ENCODE assay signal across 41 mouse cellular contexts in the genomic region with DNA sequence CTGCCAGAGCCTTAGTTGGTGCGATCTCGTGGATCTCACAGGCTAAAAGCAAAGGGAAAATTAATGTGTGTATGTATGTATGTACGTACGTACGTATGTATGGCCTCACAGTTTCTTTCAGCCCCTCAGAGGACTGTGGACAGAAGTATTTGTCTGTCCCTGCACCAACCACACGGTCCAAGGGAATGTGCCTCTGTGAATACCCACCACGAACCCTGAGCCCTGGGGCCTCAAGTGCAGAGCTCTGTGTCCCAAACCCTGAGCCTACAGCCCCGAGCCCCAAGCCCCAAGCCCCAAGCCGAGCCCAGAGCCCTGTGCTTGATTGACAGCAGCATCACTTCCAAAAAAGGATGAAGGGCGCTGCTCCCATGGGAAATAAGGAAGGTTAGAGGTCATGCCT. TPM values are rescaled to one million over a fixed set of nuclear protein-coding genes. Genes with fewer than 3 reads are reported as not detected.
"Had no signal": no experiment of that assay in that cellular context is flagged by ENCODE, and none has a peak within 500 bp of the region (broad histone marks: within the 10 kb centered on the region; RNA-seq: fewer than 3 reads in every experiment).

No protein-coding gene starts in this region.

- H3K27me3 ChIP-seq: heart, embryonic 13.5 days; heart, embryonic 15.5 days; hindbrain, embryonic 13.5 days; hindbrain, embryonic 15.5 days; kidney, embryonic 15.5 days; limb, embryonic 13.5 days; limb, embryonic 15.5 days; liver, embryonic 13.5 days had no signal

- H3K36me3 ChIP-seq: heart, embryonic 13.5 days; heart, embryonic 15.5 days; hindbrain, embryonic 13.5 days; hindbrain, embryonic 15.5 days; kidney, embryonic 15.5 days; limb, embryonic 13.5 days; limb, embryonic 15.5 days; liver, embryonic 13.5 days had no signal

- H3K4me1 ChIP-seq: heart, embryonic 13.5 days; heart, embryonic 15.5 days; hindbrain, embryonic 13.5 days; hindbrain, embryonic 15.5 days; kidney, embryonic 15.5 days; limb, embryonic 13.5 days; limb, embryonic 15.5 days had no signal

- H3K4me3 ChIP-seq: heart, embryonic 13.5 days; heart, embryonic 15.5 days; hindbrain, embryonic 13.5 days; hindbrain, embryonic 15.5 days; kidney, embryonic 15.5 days; limb, embryonic 13.5 days; limb, embryonic 15.5 days; liver, embryonic 13.5 days had no signal

- ATAC-seq: forebrain, postnatal 0 days; hindbrain, postnatal 0 days; intestine, embryonic 16.5 days had no signal

- DNase-seq: forebrain, postnatal 0 days; gastrocnemius, postnatal 14 days; gastrocnemius, postnatal 36 days; heart, postnatal 14 days; heart, postnatal 36 days; kidney, adult 11 months; kidney, adult 2 months; kidney, adult 9 months; kidney, postnatal 14 days; kidney, postnatal 36 days; layer of hippocampus, adult 9-11 months; layer of hippocampus, postnatal 36 days; left cerebral cortex, postnatal 4 days; liver, embryonic 13.5 days had no signal

- H3K9me3 ChIP-seq: heart, embryonic 13.5 days; heart, embryonic 15.5 days; hindbrain, embryonic 13.5 days; hindbrain, embryonic 15.5 days; kidney, embryonic 15.5 days; limb, embryonic 13.5 days; limb, embryonic 15.5 days; liver, embryonic 13.5 days had no signal

- H3K9ac ChIP-seq: forebrain, postnatal 0 days; heart, embryonic 13.5 days; heart, embryonic 15.5 days; hindbrain, embryonic 13.5 days; hindbrain, embryonic 15.5 days; kidney, embryonic 15.5 days; limb, embryonic 13.5 days; limb, embryonic 15.5 days; liver, embryonic 13.5 days had no signal

- H3K4me2 ChIP-seq: heart, embryonic 11.5 days; heart, embryonic 13.5 days; heart, embryonic 15.5 days; hindbrain, embryonic 13.5 days; hindbrain, embryonic 15.5 days; kidney, embryonic 15.5 days; limb, embryonic 13.5 days; limb, embryonic 15.5 days had no signal

- H3K27ac ChIP-seq: heart, embryonic 13.5 days; heart, embryonic 15.5 days; hindbrain, embryonic 13.5 days; hindbrain, embryonic 15.5 days; hindbrain, postnatal 0 days; kidney, embryonic 15.5 days; kidney, postnatal 0 days; limb, embryonic 13.5 days; limb, embryonic 15.5 days had no signal

RNA-seq across cellular contexts. Expression of a gene that starts 1.0 kb away (rescaled TPM):
- total RNA-seq: forebrain, postnatal 0 days; gastrocnemius, adult 18-20 months; gastrocnemius, adult 8-10 months; gastrocnemius, postnatal 14 days; gastrocnemius, postnatal 36 days; heart, adult 8-10 months; heart, postnatal 14 days; heart, postnatal 36 days; hematopoietic stem cell, adult 5-6 weeks; hindbrain, postnatal 0 days; layer of hippocampus, adult 18-20 months; layer of hippocampus, adult 8-10 months; layer of hippocampus, postnatal 14 days; layer of hippocampus, postnatal 36 days; left cerebral cortex, adult 18-20 months; left cerebral cortex, adult 8-10 months; left cerebral cortex, postnatal 10 days; left cerebral cortex, postnatal 25 days; left cerebral cortex, postnatal 4 days had no signal
- polyA plus RNA-seq: forebrain, postnatal 0 days; heart, postnatal 0 days; hindbrain, embryonic 11.5 days; hindbrain, embryonic 13.5 days; hindbrain, postnatal 0 days; large intestine, adult 2 months had no signal

RNA-seq across cellular contexts. Expression of a gene that starts 17.9 kb away (rescaled TPM):
- total RNA-seq: forebrain, postnatal 0 days; gastrocnemius, adult 18-20 months; gastrocnemius, adult 8-10 months; gastrocnemius, postnatal 14 days; gastrocnemius, postnatal 36 days; heart, adult 8-10 months; heart, postnatal 14 days; heart, postnatal 36 days; hematopoietic stem cell, adult 5-6 weeks; hindbrain, postnatal 0 days; layer of hippocampus, adult 18-20 months; layer of hippocampus, adult 8-10 months; layer of hippocampus, postnatal 14 days; layer of hippocampus, postnatal 36 days; left cerebral cortex, adult 18-20 months; left cerebral cortex, adult 8-10 months; left cerebral cortex, postnatal 10 days; left cerebral cortex, postnatal 25 days; left cerebral cortex, postnatal 4 days had no signal
- polyA plus RNA-seq: forebrain, postnatal 0 days; heart, embryonic 11.5 days; heart, embryonic 13.5 days; heart, embryonic 15.5 days; heart, postnatal 0 days; hindbrain, embryonic 11.5 days; hindbrain, embryonic 13.5 days; hindbrain, embryonic 15.5 days; hindbrain, postnatal 0 days; kidney, adult 2 months; kidney, embryonic 15.5 days; kidney, postnatal 0 days; limb, embryonic 11.5 days; limb, embryonic 13.5 days; limb, embryonic 15.5 days had no signal

RNA-seq across cellular contexts. Expression of a gene that starts 26.7 kb away (rescaled TPM):
- total RNA-seq: forebrain, postnatal 0 days; gastrocnemius, adult 8-10 months; gastrocnemius, postnatal 14 days; gastrocnemius, postnatal 36 days; heart, adult 8-10 months; heart, postnatal 14 days; heart, postnatal 36 days; hematopoietic stem cell, adult 5-6 weeks; hindbrain, postnatal 0 days; layer of hippocampus, adult 18-20 months; layer of hippocampus, postnatal 36 days; left cerebral cortex, adult 18-20 months; left cerebral cortex, adult 8-10 months; left cerebral cortex, postnatal 10 days; left cerebral cortex, postnatal 25 days; left cerebral cortex, postnatal 4 days had no signal
- polyA plus RNA-seq: gonadal fat pad, adult 2 months; heart, embryonic 15.5 days; heart, postnatal 0 days; hindbrain, embryonic 13.5 days; limb, embryonic 13.5 days had no signal

RNA-seq across cellular contexts. Expression of a gene that starts 37.3 kb away (rescaled TPM):
- total RNA-seq: forebrain, postnatal 0 days; gastrocnemius, adult 18-20 months; gastrocnemius, adult 8-10 months; gastrocnemius, postnatal 14 days; gastrocnemius, postnatal 36 days; heart, adult 8-10 months; heart, postnatal 14 days; heart, postnatal 36 days; hematopoietic stem cell, adult 5-6 weeks; hindbrain, postnatal 0 days; layer of hippocampus, adult 18-20 months; layer of hippocampus, adult 8-10 months; layer of hippocampus, postnatal 14 days; layer of hippocampus, postnatal 36 days; left cerebral cortex, adult 18-20 months; left cerebral cortex, adult 8-10 months; left cerebral cortex, postnatal 10 days; left cerebral cortex, postnatal 25 days; left cerebral cortex, postnatal 4 days had no signal
- polyA plus RNA-seq: forebrain, postnatal 0 days; heart, embryonic 11.5 days; heart, embryonic 13.5 days; heart, embryonic 15.5 days; heart, postnatal 0 days; hindbrain, embryonic 11.5 days; hindbrain, embryonic 13.5 days; hindbrain, embryonic 15.5 days; hindbrain, postnatal 0 days; intestine, embryonic 16.5 days; kidney, embryonic 15.5 days; limb, embryonic 11.5 days; limb, embryonic 13.5 days; limb, embryonic 15.5 days had no signal
